Mouse (Mus musculus): ENCODE measurements around the gene Haghl. TPM values are rescaled to one million over a fixed set of nuclear protein-coding genes. Genes with fewer than 3 reads are reported as not detected.

Haghl gene
- polyA plus RNA-seq (2014; fragmentation: Illumina TruSeq; extraction: RNeasy Lipid Tissue Mini Kit (QIAGEN cat#74804); ENCODE audit: low read depth, low replicate concordance), result not detected

DNA sequence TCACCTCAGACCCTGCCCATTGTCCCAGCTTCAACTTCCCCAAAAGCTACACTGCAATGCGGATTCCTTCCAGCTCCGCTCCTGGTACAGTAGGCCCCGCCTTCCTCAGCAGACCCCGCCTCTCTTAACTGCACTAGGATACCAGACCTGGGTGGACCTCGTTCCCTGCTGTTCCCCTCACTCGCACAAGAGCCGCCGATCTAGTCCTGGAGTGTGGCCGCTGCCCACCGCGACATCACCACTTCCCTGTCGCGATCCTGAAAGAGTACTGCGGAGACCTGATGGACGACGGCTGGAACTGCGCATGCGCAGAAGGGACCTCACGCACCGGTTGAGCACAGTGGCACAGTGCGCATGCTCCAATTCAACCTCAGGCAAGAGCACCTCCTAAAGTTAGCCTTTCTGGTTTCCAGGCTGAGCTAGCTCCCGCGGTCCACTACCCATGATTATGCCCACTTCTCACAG, at the start of gene Haghl:
Haghl (minus strand) TSS at position 393 of the 465 bp plus-strand sequence.

DNA sequence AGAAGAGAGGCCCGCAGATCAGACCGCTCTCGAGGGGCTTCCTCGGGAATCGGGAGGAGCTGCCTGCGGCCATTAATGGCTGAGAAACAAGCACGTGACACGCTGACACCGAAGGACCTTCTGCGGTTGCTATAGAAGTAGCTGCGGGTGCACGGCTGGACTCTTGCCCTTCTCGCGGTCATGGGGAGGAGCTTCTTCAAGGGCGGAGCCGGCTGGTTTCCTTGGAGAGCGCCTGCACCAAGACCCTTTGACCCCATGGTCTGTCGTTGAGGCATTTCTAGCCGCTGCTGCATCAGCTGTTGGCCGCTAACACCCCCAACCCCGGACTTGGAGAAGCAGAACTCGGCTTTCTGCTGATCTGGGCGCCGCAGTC, 47.8 kb upstream of the Haghl start, which contains the start of gene Stub1:
Stub1 (minus strand) TSS at position 114 of the 373 bp plus-strand sequence.

DNA sequence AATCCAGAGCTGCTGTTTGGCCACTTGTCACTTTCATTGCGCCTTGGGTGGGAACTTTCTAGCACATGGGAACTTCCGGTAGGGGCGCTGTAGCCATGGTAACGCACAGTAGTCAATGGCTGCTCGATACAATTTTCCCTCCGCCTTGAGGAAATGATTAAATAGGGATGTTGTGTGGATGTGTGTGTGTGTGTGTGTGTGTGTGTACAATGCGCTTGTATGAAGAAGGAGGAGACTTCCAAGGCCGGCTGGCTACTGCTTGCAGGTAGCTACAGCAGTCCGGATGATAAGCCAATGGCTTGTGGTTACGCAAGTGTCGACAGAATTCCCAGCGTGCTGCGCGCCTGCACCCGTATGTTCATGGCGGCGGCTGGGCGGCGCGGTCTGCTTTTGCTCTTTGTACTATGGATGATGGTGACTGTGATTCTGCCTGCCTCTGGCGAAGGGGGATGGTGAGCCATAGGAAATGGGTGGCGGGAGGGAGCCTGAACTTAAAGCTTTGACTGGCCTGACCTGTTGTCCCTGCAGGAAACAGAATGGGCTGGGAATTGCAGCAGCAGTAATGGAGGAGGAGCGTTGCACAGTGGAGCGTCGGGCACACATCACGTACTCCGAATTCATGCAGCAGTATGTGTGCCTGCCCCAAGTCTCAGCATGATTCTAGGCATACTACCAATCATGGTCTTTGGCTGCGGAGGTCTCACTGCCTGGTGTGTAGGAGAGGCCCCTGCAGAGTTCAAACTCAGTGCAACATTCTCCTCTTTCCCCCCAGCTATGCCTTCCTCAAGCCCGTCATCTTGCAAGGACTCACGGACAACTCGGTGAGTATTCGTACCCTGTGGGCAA, 43.5 kb upstream of the Haghl start, which contains the start of gene Jmjd8:
Jmjd8 (plus strand) TSS at position 156 of the 846 bp plus-strand sequence.

DNA sequence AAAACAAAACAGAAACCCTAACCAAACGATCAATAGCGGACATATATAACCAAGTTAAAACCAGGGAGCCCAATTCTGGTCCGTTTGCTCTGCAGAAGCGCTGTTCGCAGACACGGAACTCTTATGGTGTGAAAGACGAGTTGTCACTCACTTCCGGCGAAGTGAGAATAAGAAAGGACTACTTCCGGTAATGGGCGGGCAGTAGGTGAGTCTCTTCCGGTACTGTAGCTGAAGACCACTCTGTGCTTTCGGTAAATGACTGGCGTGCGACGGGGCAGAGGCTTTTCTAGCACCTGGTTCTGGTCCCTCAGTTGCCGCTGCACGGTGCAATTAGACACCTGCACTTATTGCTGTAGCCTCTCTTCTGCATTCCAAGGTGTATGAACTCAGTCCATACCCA, 38.0 kb upstream of the Haghl start, which contains the start of gene Wdr24:
Wdr24 (plus strand) TSS at position 176 of the 400 bp plus-strand sequence.

DNA sequence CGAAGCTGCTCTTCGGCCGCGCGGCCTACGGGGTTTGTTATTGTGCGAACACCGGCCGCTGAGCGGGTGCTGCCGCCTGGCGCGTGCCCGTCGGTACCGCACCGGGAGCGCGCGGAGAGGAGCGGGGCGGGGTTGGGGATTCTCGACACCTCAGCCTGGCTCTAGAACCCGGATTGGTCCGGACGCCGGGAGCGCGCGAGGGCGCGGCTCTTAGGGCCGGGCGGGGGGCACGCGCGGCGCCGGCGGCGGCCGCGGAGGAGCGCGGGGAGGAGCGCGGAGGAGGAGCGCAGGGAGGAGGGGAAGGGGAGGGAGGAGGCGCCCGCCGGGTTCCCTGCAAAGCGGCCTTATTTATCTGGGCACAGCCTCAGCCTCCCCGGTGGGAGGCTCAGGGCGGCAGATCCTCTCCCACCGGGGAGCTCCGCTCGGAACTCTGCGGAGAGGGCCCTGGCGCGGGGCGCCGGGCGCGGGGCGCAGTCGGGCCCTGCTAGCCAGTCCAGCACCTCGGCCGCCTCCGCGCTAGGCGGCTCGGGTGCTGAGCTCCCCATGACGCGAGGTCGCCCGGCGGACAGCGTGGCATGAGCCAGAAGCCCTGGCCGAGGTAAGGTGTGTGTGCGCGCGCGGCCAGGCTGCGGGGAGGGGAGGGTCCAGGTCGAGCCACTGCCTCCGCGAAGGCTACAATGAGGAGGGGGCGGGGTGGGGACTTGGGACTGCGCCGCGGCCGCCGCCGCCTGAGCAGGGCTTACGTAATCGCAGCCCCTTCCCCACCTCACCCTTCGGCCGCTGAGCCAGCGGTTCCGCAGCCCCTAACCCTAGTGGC, 23.5 kb upstream of the Haghl start, which contains the start of gene Fbxl16:
Fbxl16 (plus strand) TSS at position 297 of the 817 bp plus-strand sequence.

DNA sequence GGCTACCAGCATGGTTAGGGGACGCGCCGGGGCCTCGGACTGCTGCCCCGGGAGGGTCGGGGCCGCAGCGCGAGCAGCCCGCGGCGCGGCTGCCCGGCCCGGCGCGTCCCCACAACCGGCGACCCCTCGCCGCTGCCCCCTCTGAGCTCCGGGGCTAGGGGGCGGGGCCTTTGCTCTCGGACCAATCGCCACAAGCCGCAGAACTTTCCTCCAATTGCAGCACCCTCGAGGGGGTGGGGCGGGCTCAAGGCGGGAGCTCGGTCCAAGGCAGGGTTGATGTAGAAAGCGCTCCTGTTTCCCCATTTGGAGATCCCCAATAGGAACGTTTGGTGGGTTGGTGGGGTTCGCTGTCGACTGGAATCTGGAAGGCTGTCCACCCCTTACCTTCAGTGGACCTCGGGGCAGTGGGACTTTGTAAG, 11.5 kb upstream of the Haghl start, which contains the start of gene Metrn:
Metrn (minus strand) TSS at position 186 of the 419 bp plus-strand sequence.

DNA sequence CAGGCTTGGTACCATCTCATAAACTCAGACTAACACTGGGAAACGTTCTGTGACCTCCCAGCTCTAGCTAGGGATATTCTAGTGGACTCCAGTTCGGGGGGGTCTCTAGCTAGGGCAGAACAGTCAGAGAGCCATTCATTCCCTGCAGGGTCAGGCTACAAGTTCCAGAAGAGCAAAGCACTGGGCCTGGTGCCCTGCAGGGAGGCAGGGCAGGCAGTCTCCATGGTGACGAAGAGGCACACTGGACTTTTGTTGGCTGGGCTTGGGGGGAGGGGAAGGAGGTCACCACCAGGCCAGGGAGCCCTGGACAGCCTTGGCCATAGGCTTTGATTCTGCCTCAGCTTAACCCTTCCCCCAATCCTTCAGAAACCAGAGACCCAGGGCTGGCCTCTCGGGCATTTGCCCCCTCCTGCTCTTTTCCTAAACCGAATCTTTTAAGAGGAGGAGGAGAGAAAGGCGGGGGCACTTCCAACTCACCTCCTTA, 10.2 kb upstream of the Haghl start, which contains the start of gene AC134908.4:
AC134908.4 (minus strand) TSS at position 51 of the 484 bp plus-strand sequence.

DNA sequence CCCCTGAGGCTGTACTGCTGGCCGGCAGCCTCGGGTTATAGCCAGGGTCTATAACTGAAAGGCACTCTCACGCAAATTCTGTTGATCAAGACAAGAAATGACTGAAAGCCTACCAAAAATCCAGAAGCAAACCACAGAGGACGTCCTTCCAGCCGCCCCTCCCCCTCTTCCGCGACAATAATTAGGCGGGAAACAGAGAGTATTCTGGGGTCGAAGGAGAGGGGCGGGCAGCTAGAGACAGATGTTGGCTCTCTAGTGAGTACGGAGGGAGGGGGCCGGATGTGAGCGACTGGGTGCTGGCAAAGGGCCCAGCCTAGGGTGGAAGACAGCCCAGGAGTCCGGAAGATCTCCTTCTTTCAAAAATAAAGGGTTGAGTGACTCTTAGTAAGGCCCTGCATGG, 7.1 kb upstream of the Haghl start, which contains the start of gene Fam173a:
Fam173a (minus strand) TSS at position 287 of the 400 bp plus-strand sequence.

DNA sequence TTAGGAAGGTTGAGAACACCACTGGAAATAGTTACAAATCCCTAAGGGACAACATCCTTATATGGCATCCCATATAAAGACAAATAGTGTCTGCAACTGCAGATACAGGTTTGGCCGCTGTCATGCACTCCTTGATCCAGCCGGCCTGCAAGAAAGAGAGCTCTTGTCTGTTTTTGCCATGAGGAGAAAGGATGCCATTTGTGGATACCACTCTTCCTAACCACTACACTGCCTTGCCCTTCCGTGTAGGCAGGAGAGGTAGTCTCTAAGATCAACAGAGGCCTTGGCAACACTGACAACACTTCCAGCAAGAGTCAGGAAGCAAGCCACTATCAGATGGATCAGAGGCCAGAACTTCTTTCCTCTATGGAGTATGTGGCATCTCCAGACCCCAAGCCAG, 807 bp upstream of the Haghl start, which contains the start of gene Ccdc78:
Ccdc78 (plus strand) TSS at position 301 of the 400 bp plus-strand sequence.

DNA sequence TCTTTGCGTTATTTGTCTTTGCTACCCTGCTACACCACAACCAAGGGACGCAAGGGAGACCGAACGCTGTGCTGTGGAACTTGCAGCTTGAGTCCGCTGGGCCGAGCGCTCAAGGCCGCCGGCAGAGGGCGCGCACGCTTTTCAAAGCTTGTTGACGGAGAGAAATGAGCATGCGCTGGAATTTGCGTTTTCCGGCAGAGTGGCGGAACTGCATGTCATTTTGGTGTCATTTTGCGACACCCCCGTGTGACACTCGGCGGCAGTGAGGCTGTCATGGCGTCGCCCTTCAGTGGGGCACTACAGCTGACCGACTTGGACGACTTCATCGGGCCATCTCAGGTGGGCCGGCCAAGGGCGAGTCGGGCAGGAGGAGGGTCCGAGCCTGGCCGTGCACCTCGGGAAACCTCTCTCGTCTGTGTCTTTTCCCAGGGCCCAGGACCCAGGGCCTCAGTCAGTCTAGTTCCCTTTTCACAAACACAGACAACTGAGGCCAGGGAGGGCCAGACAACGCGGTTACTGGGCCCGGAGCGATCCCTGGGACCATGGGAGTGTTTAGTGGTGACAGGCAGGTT, 11.8 kb downstream of the Haghl start, which contains the start of gene Narfl:
Narfl (plus strand) TSS at position 228 of the 572 bp plus-strand sequence.

DNA sequence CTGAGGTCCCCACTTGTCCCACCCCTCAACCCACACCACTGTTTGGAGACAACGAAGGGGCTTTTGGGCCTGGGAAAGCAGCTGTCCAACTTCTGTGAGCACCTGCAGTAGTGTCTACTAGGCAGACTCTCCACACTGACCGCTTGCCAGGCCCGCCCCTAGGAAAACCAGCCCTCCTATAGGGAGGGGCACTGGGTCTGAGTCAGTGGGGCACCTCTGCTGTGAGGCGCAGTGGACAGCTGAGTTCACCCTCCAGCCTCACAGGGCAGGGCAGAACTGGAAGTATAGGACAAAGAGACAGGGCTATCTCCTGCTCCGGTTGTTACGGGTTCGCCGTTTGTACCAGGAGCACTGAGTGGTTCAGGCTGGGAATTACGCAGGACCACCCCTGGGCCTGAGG, 31.2 kb downstream of the Haghl start, which contains the start of gene Msln:
Msln (minus strand) TSS at position 138 of the 400 bp plus-strand sequence.

DNA sequence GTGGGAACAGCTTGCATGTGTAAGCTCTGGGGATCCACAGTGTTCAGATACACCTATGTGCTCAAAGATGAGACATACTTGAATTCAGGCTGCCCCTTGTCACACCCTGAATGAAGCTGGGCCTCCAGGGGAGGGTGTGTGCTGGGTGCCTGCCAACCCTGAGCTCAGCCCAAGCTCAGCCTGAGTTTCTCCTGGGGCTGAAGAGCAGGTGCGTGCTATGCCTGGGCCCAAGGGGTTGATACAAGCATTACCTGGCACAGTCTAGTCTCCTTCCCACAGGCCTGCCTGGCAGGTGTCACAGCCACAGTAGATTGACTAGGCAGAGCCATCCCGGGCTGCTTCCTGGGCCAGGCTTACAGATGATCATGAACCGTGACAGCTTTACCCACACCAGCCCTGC, 49.7 kb downstream of the Haghl start, which contains the start of gene Mslnl:
Mslnl (plus strand) TSS at position 298 of the 400 bp plus-strand sequence.

Other genes with a start within 250 kb of the Haghl start
- 0.24 TPM for gene Sox8, start 215.0 kb downstream of the Haghl start, polyA plus RNA-seq (2014; fragmentation: Illumina TruSeq; extraction: RNeasy Lipid Tissue Mini Kit (QIAGEN cat#74804); ENCODE audit: low read depth, low replicate concordance)
- gene Lmf1, start 206.6 kb downstream of the Haghl start, polyA plus RNA-seq (2014; fragmentation: Illumina TruSeq; extraction: RNeasy Lipid Tissue Mini Kit (QIAGEN cat#74804); ENCODE audit: low read depth, low replicate concordance), result 0.53 TPM
- gene Gng13, start 68.5 kb downstream of the Haghl start, polyA plus RNA-seq (2014; fragmentation: Illumina TruSeq; extraction: RNeasy Lipid Tissue Mini Kit (QIAGEN cat#74804); ENCODE audit: low read depth, low replicate concordance), result not detected
- gene Chtf18, start 58.3 kb downstream of the Haghl start, polyA plus RNA-seq (2014; fragmentation: Illumina TruSeq; extraction: RNeasy Lipid Tissue Mini Kit (QIAGEN cat#74804); ENCODE audit: low read depth, low replicate concordance), result not detected
- gene Rpusd1, start 58.0 kb downstream of the Haghl start, polyA plus RNA-seq (2014; fragmentation: Illumina TruSeq; extraction: RNeasy Lipid Tissue Mini Kit (QIAGEN cat#74804); ENCODE audit: low read depth, low replicate concordance), result not detected
- gene Mslnl, start 49.6 kb downstream of the Haghl start, polyA plus RNA-seq (2014; fragmentation: Illumina TruSeq; extraction: RNeasy Lipid Tissue Mini Kit (QIAGEN cat#74804); ENCODE audit: low read depth, low replicate concordance), result not detected
- not detected for gene Msln, start 31.3 kb downstream of the Haghl start, polyA plus RNA-seq (2014; fragmentation: Illumina TruSeq; extraction: RNeasy Lipid Tissue Mini Kit (QIAGEN cat#74804); ENCODE audit: low read depth, low replicate concordance)
- gene Narfl, start 11.9 kb downstream of the Haghl start, polyA plus RNA-seq (2014; fragmentation: Illumina TruSeq; extraction: RNeasy Lipid Tissue Mini Kit (QIAGEN cat#74804); ENCODE audit: low read depth, low replicate concordance), result 2.3 TPM
- not detected for gene Ccdc78, start 907 bp upstream of the Haghl start, polyA plus RNA-seq (2014; fragmentation: Illumina TruSeq; extraction: RNeasy Lipid Tissue Mini Kit (QIAGEN cat#74804); ENCODE audit: low read depth, low replicate concordance)
- not detected for gene Fam173a, start 7.2 kb upstream of the Haghl start, polyA plus RNA-seq (2014; fragmentation: Illumina TruSeq; extraction: RNeasy Lipid Tissue Mini Kit (QIAGEN cat#74804); ENCODE audit: low read depth, low replicate concordance)
- not detected for gene AC134908.4, start 10.0 kb upstream of the Haghl start, polyA plus RNA-seq (2014; fragmentation: Illumina TruSeq; extraction: RNeasy Lipid Tissue Mini Kit (QIAGEN cat#74804); ENCODE audit: low read depth, low replicate concordance)
- 0.16 TPM for gene Metrn, start 11.5 kb upstream of the Haghl start, polyA plus RNA-seq (2014; fragmentation: Illumina TruSeq; extraction: RNeasy Lipid Tissue Mini Kit (QIAGEN cat#74804); ENCODE audit: low read depth, low replicate concordance)
- 0.77 TPM for gene Fbxl16, start 23.4 kb upstream of the Haghl start, polyA plus RNA-seq (2014; fragmentation: Illumina TruSeq; extraction: RNeasy Lipid Tissue Mini Kit (QIAGEN cat#74804); ENCODE audit: low read depth, low replicate concordance)
- gene Wdr24, start 38.0 kb upstream of the Haghl start, polyA plus RNA-seq (2014; fragmentation: Illumina TruSeq; extraction: RNeasy Lipid Tissue Mini Kit (QIAGEN cat#74804); ENCODE audit: low read depth, low replicate concordance), result not detected
- 2.4 TPM for gene Jmjd8, start 43.2 kb upstream of the Haghl start, polyA plus RNA-seq (2014; fragmentation: Illumina TruSeq; extraction: RNeasy Lipid Tissue Mini Kit (QIAGEN cat#74804); ENCODE audit: low read depth, low replicate concordance)
- gene Stub1, start 47.7 kb upstream of the Haghl start, polyA plus RNA-seq (2014; fragmentation: Illumina TruSeq; extraction: RNeasy Lipid Tissue Mini Kit (QIAGEN cat#74804); ENCODE audit: low read depth, low replicate concordance), result 5.1 TPM
- gene Rhbdl1, start 51.6 kb upstream of the Haghl start, polyA plus RNA-seq (2014; fragmentation: Illumina TruSeq; extraction: RNeasy Lipid Tissue Mini Kit (QIAGEN cat#74804); ENCODE audit: low read depth, low replicate concordance), result not detected
- not detected for gene Gm20683, start 56.1 kb upstream of the Haghl start, polyA plus RNA-seq (2014; fragmentation: Illumina TruSeq; extraction: RNeasy Lipid Tissue Mini Kit (QIAGEN cat#74804); ENCODE audit: low read depth, low replicate concordance)
- 13.8 TPM for gene Rhot2, start 59.2 kb upstream of the Haghl start, polyA plus RNA-seq (2014; fragmentation: Illumina TruSeq; extraction: RNeasy Lipid Tissue Mini Kit (QIAGEN cat#74804); ENCODE audit: low read depth, low replicate concordance)
- gene Wdr90, start 75.8 kb upstream of the Haghl start, polyA plus RNA-seq (2014; fragmentation: Illumina TruSeq; extraction: RNeasy Lipid Tissue Mini Kit (QIAGEN cat#74804); ENCODE audit: low read depth, low replicate concordance), result 1.2 TPM
- 2.5 TPM for gene Mcrip2, start 83.1 kb upstream of the Haghl start, polyA plus RNA-seq (2014; fragmentation: Illumina TruSeq; extraction: RNeasy Lipid Tissue Mini Kit (QIAGEN cat#74804); ENCODE audit: low read depth, low replicate concordance)
- 56.3 TPM for gene Mettl26, start 89.4 kb upstream of the Haghl start, polyA plus RNA-seq (2014; fragmentation: Illumina TruSeq; extraction: RNeasy Lipid Tissue Mini Kit (QIAGEN cat#74804); ENCODE audit: low read depth, low replicate concordance)
- gene Wfikkn1, start 95.2 kb upstream of the Haghl start, polyA plus RNA-seq (2014; fragmentation: Illumina TruSeq; extraction: RNeasy Lipid Tissue Mini Kit (QIAGEN cat#74804); ENCODE audit: low read depth, low replicate concordance), result not detected
- gene Rab40c, start 134.1 kb upstream of the Haghl start, polyA plus RNA-seq (2014; fragmentation: Illumina TruSeq; extraction: RNeasy Lipid Tissue Mini Kit (QIAGEN cat#74804); ENCODE audit: low read depth, low replicate concordance), result 0.69 TPM
- gene Pigq, start 159.3 kb upstream of the Haghl start, polyA plus RNA-seq (2014; fragmentation: Illumina TruSeq; extraction: RNeasy Lipid Tissue Mini Kit (QIAGEN cat#74804); ENCODE audit: low read depth, low replicate concordance), result 56.6 TPM
- 1.2 TPM for gene Nhlrc4, start 159.3 kb upstream of the Haghl start, polyA plus RNA-seq (2014; fragmentation: Illumina TruSeq; extraction: RNeasy Lipid Tissue Mini Kit (QIAGEN cat#74804); ENCODE audit: low read depth, low replicate concordance)
- gene A930017K11Rik, start 166.9 kb upstream of the Haghl start, polyA plus RNA-seq (2014; fragmentation: Illumina TruSeq; extraction: RNeasy Lipid Tissue Mini Kit (QIAGEN cat#74804); ENCODE audit: low read depth, low replicate concordance), result not detected
- gene Capn15, start 200.1 kb upstream of the Haghl start, polyA plus RNA-seq (2014; fragmentation: Illumina TruSeq; extraction: RNeasy Lipid Tissue Mini Kit (QIAGEN cat#74804); ENCODE audit: low read depth, low replicate concordance), result 0.69 TPM